Mouse (Mus musculus) hindbrain, embryonic 11.5 days (tissue): ENCODE measurements around the gene Chchd2. TPM values are rescaled to one million over a fixed set of nuclear protein-coding genes. Genes with fewer than 3 reads are reported as not detected.
"Not testable (repeated sequence)": the region's sequence is repeated elsewhere in the genome, so short reads cannot be mapped to it uniquely, and the experiment has no call there.

Experiments used
- ATAC-seq: fragments of 200-750 bp; cut with Nextera tagmentation; 2 replicates; pipeline ENCODE4 v1.8.0; 2017; ENCODE audit warnings: mild to moderate bottlenecking, moderate TSS enrichment, moderate library complexity; ENCODE audit not compliant: low FRiP score
- DNase-seq: peaks from one replicate; pipeline ENCODE4 v3.0.0-alpha.2; 2015; ENCODE audit warnings: low spot score
- H3K27ac ChIP-seq: fragments of 300-500 bp; sonication (generic); 2 replicates; pipeline ENCODE4 v1.5.1; 2014; ENCODE audit warnings: mild to moderate bottlenecking, low read depth, low read length
- H3K27me3 ChIP-seq: fragments of 300-500 bp; sonication (generic); 2 replicates; pipeline ENCODE4 v1.6.1; 2014; ENCODE audit warnings: mild to moderate bottlenecking, low read length, moderate library complexity, mixed read lengths; ENCODE audit not compliant: control insufficient read depth, insufficient read depth
- H3K36me3 ChIP-seq: fragments of 300-500 bp; sonication (generic); 2 replicates; pipeline ENCODE4 v1.6.1; 2014; ENCODE audit warnings: mild to moderate bottlenecking, low read length, moderate library complexity, mixed read lengths; ENCODE audit not compliant: control insufficient read depth, insufficient read depth
- H3K4me1 ChIP-seq: fragments of 300-500 bp; sonication (generic); replicated peaks from 2 replicates; pipeline ENCODE4 v1.6.1; 2014; ENCODE audit warnings: low read length, mixed read lengths; ENCODE audit not compliant: control insufficient read depth, insufficient read depth
- H3K4me2 ChIP-seq: fragments of 300-500 bp; sonication (generic); replicated peaks from 2 replicates; pipeline ENCODE4 v1.6.1; 2014; ENCODE audit warnings: mild to moderate bottlenecking, low read depth, low read length
- H3K4me3 ChIP-seq: fragments of 300-500 bp; sonication (generic); 2 replicates; pipeline ENCODE4 v1.5.1; 2014; ENCODE audit warnings: low read depth, low read length
- H3K9ac ChIP-seq: fragments of 300-500 bp; sonication (generic); 2 replicates; pipeline ENCODE4 v1.6.1; 2014; ENCODE audit warnings: low read depth, low read length
- H3K9me3 ChIP-seq: fragments of 300-500 bp; sonication (generic); 2 replicates; pipeline ENCODE4 v1.6.1; 2016; ENCODE audit warnings: low read length; ENCODE audit not compliant: control insufficient read depth
- WGBS: fragments of 180-500 bp; shearing (Covaris S2); extraction: QIAGEN DNeasy Blood & Tissue Kit; methylation state at CpG from one replicate; pipeline ENCODE4 v1.1.7; 2014; 5-methylcytosine and 5-hydroxymethylcytosine counted together
- polyA plus RNA-seq: library from polyadenylated mRNA; unstranded; fragments of >200 nt; fragmentation: Nextera tagmentation; extraction: Ambion mirVana; gene quantifications from 2 replicates; pipeline ENCODE4 v1.2.1, GENCODE M21; 2014

Chchd2 gene
- polyA plus RNA-seq, 1 experiment from 2014 or later = 935 TPM

- 90% methylated on average over 24 of the region's 24 CpGs for WGBS
- Histone ChIP-seq H3K4me1 (no peaks in the 10 kb centered on the region), H3K4me2 (no peak overlapping the region), H3K9ac (no peak overlapping the region), H3K27ac (no peak overlapping the region), H3K36me3 (no peaks in the 10 kb centered on the region), H3K9me3 (no peaks in the 10 kb centered on the region), H3K27me3 (no peaks in the 10 kb centered on the region), H3K4me3 (no peak overlapping the region)
- DNase-seq (no peak), ATAC-seq (no peak)
Observed at GRCm38 (mm10) chr5:129918065-129918651, 30.9 kb upstream of the Chchd2 start.

GRCm38 (mm10) chr5:129915491-129915890 is 28.2 kb upstream of the Chchd2 start:
- H3K4me2 ChIP-seq, H3K36me3 ChIP-seq, H3K9ac ChIP-seq, ATAC-seq, H3K27ac ChIP-seq, H3K9me3 ChIP-seq, DNase-seq, H3K27me3 ChIP-seq, H3K4me3 ChIP-seq, H3K4me1 ChIP-seq: not testable (repeated sequence)
- 84% methylated on average over 11 of the region's 11 CpGs for WGBS

- H3K4me1 ChIP-seq = no peaks in the 10 kb centered on the region
- WGBS = 27% methylated on average over 2 of the region's 2 CpGs
- no peak overlapping the region for H3K4me2 ChIP-seq
- no peaks in the 10 kb centered on the region for H3K36me3 ChIP-seq
- H3K9ac ChIP-seq = no peak overlapping the region
- no peak overlapping the region for H3K4me3 ChIP-seq
- ATAC-seq (no peak), DNase-seq (peak; percentile 40)
- no peak overlapping the region for H3K27ac ChIP-seq
- no peaks in the 10 kb centered on the region for H3K27me3 ChIP-seq
- no peaks in the 10 kb centered on the region for H3K9me3 ChIP-seq
Observed at GRCm38 (mm10) chr5:129914024-129914423, 26.8 kb upstream of the Chchd2 start.

GRCm38 (mm10) chr5:129909591-129909990 is 22.3 kb upstream of the Chchd2 start:
- H3K36me3 ChIP-seq = no peaks in the 10 kb centered on the region
- WGBS = 79% methylated on average over 7 of the region's 7 CpGs
- H3K4me3 ChIP-seq = no peak overlapping the region
- H3K9ac ChIP-seq = no peak overlapping the region
- no peak for ATAC-seq
- no peaks in the 10 kb centered on the region for H3K4me1 ChIP-seq
- H3K27me3 ChIP-seq = no peaks in the 10 kb centered on the region
- H3K4me2 ChIP-seq = no peak overlapping the region
- no peak overlapping the region for H3K27ac ChIP-seq
- no peak for DNase-seq
- no peaks in the 10 kb centered on the region for H3K9me3 ChIP-seq

GRCm38 (mm10) chr5:129909147-129909546 is 21.9 kb upstream of the Chchd2 start:
- Histone ChIP-seq H3K9ac (peak overlapping the region; percentile 79), H3K27me3 (no peaks in the 10 kb centered on the region), H3K4me3 (peak overlapping the region; percentile 61), H3K27ac (peak overlapping the region; percentile 96; the same call in 1 of the 2 replicates), H3K4me2 (peak overlapping the region; percentile 93), H3K36me3 (no peaks in the 10 kb centered on the region), H3K4me1 (no peaks in the 10 kb centered on the region), H3K9me3 (no peaks in the 10 kb centered on the region)
- no peak for DNase-seq
- 70% methylated on average over 9 of the region's 9 CpGs for WGBS
- no peak for ATAC-seq

- Histone ChIP-seq H3K9ac (peak within 1 kb of the TSS; percentile 79), H3K9me3 (no peaks in the 10 kb centered on the region), H3K27me3 (no peaks in the 10 kb centered on the region), H3K27ac (peak within 1 kb of the TSS; percentile 96), H3K4me2 (peak within 1 kb of the TSS; percentile 93), H3K4me1 (no peaks in the 10 kb centered on the region), H3K36me3 (no peaks in the 10 kb centered on the region), H3K4me3 (peak within 1 kb of the TSS; percentile 61)
- WGBS = under 1% methylated on average over 63 of the region's 63 CpGs
- DNase-seq (peak; percentile 97), ATAC-seq (peak; percentile 98)
Observed at GRCm38 (mm10) chr5:129908242-129908965, 21.1 kb upstream of the Chchd2 start, which contains the start of gene Nupr1l. TSS of gene Nupr1l (plus strand) at chr5:129908540.

- ATAC-seq (no peak), DNase-seq (no peak)
- no peaks in the 10 kb centered on the region for H3K27me3 ChIP-seq
- no peaks in the 10 kb centered on the region for H3K4me1 ChIP-seq
- peak overlapping the region; percentile 96; the same call in 1 of the 2 replicates for H3K27ac ChIP-seq
- H3K4me2 ChIP-seq = peak overlapping the region; percentile 93
- H3K9me3 ChIP-seq = no peaks in the 10 kb centered on the region
- no peaks in the 10 kb centered on the region for H3K36me3 ChIP-seq
- WGBS = 34% methylated on average over 4 of the region's 4 CpGs
- H3K9ac ChIP-seq = no peak overlapping the region; the same call in 1 of the 2 replicates
- H3K4me3 ChIP-seq = peak overlapping the region; percentile 61
Observed at GRCm38 (mm10) chr5:129907775-129908174, 20.5 kb upstream of the Chchd2 start.

GRCm38 (mm10) chr5:129898449-129898848 is 11.2 kb upstream of the Chchd2 start, which contains the start of gene Phkg1:
TSS of gene Phkg1 (minus strand) at chr5:129898549.
- H3K27me3 ChIP-seq = no peaks in the 10 kb centered on the region
- DNase-seq = no peak
- no peaks in the 10 kb centered on the region for H3K4me1 ChIP-seq
- no peaks in the 10 kb centered on the region for H3K9me3 ChIP-seq
- no peak within 1 kb of the TSS for H3K4me3 ChIP-seq
- WGBS = 100% methylated on average over 1 of the region's 1 CpGs
- no peaks in the 10 kb centered on the region for H3K36me3 ChIP-seq
- no peak for ATAC-seq
- no peak within 1 kb of the TSS for H3K4me2 ChIP-seq
- no peak within 1 kb of the TSS for H3K9ac ChIP-seq
- no peak within 1 kb of the TSS for H3K27ac ChIP-seq
